Mouse (Mus musculus): ENCODE measurements around the gene Gstm6. TPM values are rescaled to one million over a fixed set of nuclear protein-coding genes. Genes with fewer than 3 reads are reported as not detected.

Gene Gstm6
- 0.25 TPM in 2 replicates for polyA plus RNA-seq (2015; fragmentation: Nextera tagmentation; extraction: Ambion mirVana)

DNA sequence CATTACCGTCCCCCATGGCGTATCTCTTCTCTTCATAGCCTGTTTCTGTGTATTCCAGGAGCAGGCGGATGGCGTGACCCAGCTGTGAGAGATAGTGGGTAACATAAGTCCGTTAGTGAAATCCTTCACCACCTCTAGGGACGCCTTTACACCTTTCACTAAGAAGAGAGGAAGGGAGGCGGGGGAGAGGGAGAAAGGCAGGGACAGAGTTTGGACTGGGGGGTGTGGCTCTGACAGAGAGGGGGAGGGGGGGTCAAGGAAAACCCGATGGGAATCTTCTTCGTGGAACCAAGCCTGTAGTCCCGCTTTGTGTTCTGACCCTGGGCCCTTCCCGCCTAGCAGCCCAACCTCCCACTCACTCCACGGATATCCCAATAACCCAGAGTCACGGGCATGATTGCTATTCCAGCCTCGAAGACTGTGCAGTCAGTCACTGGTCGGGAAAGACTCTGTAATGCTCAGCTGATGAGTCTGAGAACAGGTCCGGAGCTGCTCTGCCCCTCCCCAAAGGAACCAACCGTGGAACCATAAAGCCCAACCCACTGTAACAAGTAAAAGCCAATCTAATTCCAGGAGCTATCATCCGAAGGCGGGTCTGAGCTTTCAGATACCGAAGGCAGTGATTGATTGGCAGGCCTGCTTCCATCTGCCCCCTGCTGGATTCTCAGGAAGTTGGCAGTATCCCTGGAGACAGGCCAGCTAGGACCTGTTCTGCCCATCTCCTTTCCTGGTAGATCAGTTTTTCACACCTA, at the start of gene Gstm6:
Gene Gstm6 (minus strand): TSS at position 511 of the 752 bp plus-strand sequence.

GRCm38 (mm10) chr3:107986041-107986562, 42.6 kb upstream of the Gstm6 start, which contains the start of gene Gstm2:
TSS of gene Gstm2 (minus strand) at chr3:107986453.

GRCm38 (mm10) chr3:107968724-107969395, 25.3 kb upstream of the Gstm6 start, which contains the start of gene Gstm3:
TSS of gene Gstm3 (minus strand) at chr3:107969283.

DNA sequence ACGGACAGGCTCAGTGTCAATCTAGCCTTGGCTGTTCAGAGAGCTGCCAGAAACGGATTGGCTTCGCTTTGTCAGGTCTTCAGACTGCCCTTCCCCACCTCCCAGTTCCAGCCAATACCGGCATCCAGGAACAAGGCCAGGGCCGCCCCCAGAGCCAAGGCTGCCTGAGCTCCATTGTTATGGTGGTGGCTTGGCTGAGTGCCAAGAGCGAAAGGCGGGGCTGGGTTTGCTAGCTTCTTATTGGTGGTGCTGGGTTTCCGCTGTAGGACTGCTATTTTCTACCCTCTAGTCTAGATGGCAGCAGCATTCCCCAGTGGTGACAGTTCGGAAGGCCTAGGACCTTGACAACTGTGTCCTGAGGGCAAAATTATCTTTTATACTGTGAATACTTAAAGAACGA, 11.9 kb downstream of the Gstm6 start, which contains the start of gene Gstm7:
Gene Gstm7 (minus strand): TSS at position 148 of the 400 bp plus-strand sequence.

GRCm38 (mm10) chr3:107895720-107896569, 47.6 kb downstream of the Gstm6 start, which contains the start of gene Gstm5:
TSS of gene Gstm5 (plus strand) at chr3:107895821.

Other genes starting within 250 kb of the Gstm6 start
- 33.3 and 36.4 TPM in 2 replicates for gene Ahcyl1, start 247.2 kb downstream of the Gstm6 start, polyA plus RNA-seq (2015; fragmentation: Nextera tagmentation; extraction: Ambion mirVana)
- gene Csf1, start 183.3 kb downstream of the Gstm6 start, polyA plus RNA-seq (2015; fragmentation: Nextera tagmentation; extraction: Ambion mirVana): 28.8 and 36.6 TPM in 2 replicates
- gene Eps8l3, start 66.5 kb downstream of the Gstm6 start, polyA plus RNA-seq (2015; fragmentation: Nextera tagmentation; extraction: Ambion mirVana): 0.18 TPM in 1 of 2 replicates, not detected in the other
- gene Gstm5, start 47.9 kb downstream of the Gstm6 start, polyA plus RNA-seq (2015; fragmentation: Nextera tagmentation; extraction: Ambion mirVana): 286 and 363 TPM in 2 replicates
- gene Gstm7, start 11.9 kb downstream of the Gstm6 start, polyA plus RNA-seq (2015; fragmentation: Nextera tagmentation; extraction: Ambion mirVana): 1.1 and 2.0 TPM in 2 replicates
- gene Gstm3, start 25.5 kb upstream of the Gstm6 start, polyA plus RNA-seq (2015; fragmentation: Nextera tagmentation; extraction: Ambion mirVana): not detected in 2 replicates
- gene Gstm2, start 42.7 kb upstream of the Gstm6 start, polyA plus RNA-seq (2015; fragmentation: Nextera tagmentation; extraction: Ambion mirVana): 18.8 and 23.1 TPM in 2 replicates
- 46.6 and 66.5 TPM in 2 replicates for gene Gstm1, start 74.2 kb upstream of the Gstm6 start, polyA plus RNA-seq (2015; fragmentation: Nextera tagmentation; extraction: Ambion mirVana)
- gene Gstm4, start 101.1 kb upstream of the Gstm6 start, polyA plus RNA-seq (2015; fragmentation: Nextera tagmentation; extraction: Ambion mirVana): 5.9 and 6.9 TPM in 2 replicates
- gene Ampd2, start 142.9 kb upstream of the Gstm6 start, polyA plus RNA-seq (2015; fragmentation: Nextera tagmentation; extraction: Ambion mirVana): 40.6 and 41.5 TPM in 2 replicates
- gene Gnat2, start 149.0 kb upstream of the Gstm6 start, polyA plus RNA-seq (2015; fragmentation: Nextera tagmentation; extraction: Ambion mirVana): 3.2 and 3.3 TPM in 2 replicates
- gene Gnai3, start 202.4 kb upstream of the Gstm6 start, polyA plus RNA-seq (2015; fragmentation: Nextera tagmentation; extraction: Ambion mirVana): 61.5 and 71.2 TPM in 2 replicates
- gene Gpr61, start 211.1 kb upstream of the Gstm6 start, polyA plus RNA-seq (2015; fragmentation: Nextera tagmentation; extraction: Ambion mirVana): 0.04 and 0.05 TPM in 2 replicates
- gene Amigo1, start 242.6 kb upstream of the Gstm6 start, polyA plus RNA-seq (2015; fragmentation: Nextera tagmentation; extraction: Ambion mirVana): 0.83 and 0.98 TPM in 2 replicates

Measured in spleen, postnatal 0 days (tissue).